8 mouse cellular contexts compared by ENCODE assay signal in the genomic region with DNA sequence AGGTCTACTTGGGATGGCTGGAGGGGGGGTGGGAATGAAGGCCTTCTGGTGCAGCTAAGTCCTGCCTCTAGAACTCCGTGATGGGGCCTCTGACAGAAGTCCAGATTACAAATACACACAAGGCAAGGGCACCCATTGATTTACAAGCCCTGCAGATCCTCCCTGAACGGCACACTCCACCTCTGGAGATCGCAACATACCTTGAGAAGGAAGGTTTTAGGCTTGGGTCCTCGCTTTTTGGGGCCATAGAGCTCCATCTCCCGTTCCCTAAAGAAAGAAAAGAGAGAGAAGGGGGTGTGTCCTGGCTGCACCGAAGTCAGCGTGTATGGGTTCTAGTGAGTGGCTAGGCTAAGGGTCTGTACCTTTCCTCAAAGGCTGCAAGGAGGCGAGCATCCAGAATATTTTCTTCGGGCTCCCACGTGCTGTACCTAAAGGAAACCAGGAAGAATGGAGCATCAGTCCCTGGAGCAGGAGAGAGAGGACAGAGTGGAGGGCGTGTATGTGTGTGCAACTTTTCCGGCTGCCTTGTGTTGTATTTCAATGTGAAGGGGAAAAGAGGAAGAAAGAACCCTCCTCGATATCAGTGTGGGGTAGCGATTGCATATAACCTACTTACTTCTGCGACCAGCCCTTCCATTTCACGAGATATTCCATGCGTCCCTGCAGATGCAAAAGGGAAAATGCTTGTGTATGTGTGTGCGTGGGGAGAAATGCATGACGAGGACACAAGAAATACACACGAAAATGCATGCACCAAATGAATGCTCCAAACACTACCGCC. TPM values are rescaled to one million over a fixed set of nuclear protein-coding genes. Genes with fewer than 3 reads are reported as not detected.
DNase-seq lines count a peak whose midpoint lies in the region; ATAC-seq and TF ChIP-seq lines count a peak whose summit lies in the region.

No protein-coding gene starts in this region.

- peak overlapping the region; percentile 100 for H3K4me2 ChIP-seq in limb, embryonic 14.5 days (replicated peaks; ENCODE audit: low read depth, low read length, severe bottlenecking)
- H3K4me2 ChIP-seq in stomach, embryonic 16.5 days (ENCODE audit: low read depth, low read length) = peak overlapping the region; percentile 89

- H3K36me3 ChIP-seq in thymus, adult 2 months (ENCODE audit: control insufficient read depth, insufficient read depth, low read length) = peaks cover 7% of the 10 kb centered on the region
- H3K36me3 ChIP-seq in limb, embryonic 14.5 days (ENCODE audit: control insufficient read depth, insufficient read depth, low read length) = peaks cover 9% of the 10 kb centered on the region
- H3K36me3 ChIP-seq in stomach, embryonic 16.5 days (ENCODE audit: control insufficient read depth, insufficient read depth, low read length) = no peaks in the 10 kb centered on the region

- H3K4me1 ChIP-seq in cerebellum, adult 2 months (ENCODE audit: control insufficient read depth, insufficient read depth, low read length) = peaks cover 15% of the 10 kb centered on the region
- H3K4me1 ChIP-seq in thymus, adult 2 months (replicated peaks; ENCODE audit: control insufficient read depth, insufficient read depth, low read length) = peaks cover 24% of the 10 kb centered on the region
- peaks cover 67% of the 10 kb centered on the region for H3K4me1 ChIP-seq in limb, embryonic 14.5 days (ENCODE audit: control insufficient read depth, insufficient read depth, low read length)
- H3K4me1 ChIP-seq in stomach, embryonic 16.5 days (ENCODE audit: control insufficient read depth, insufficient read depth, low read length) = peaks cover 45% of the 10 kb centered on the region

- no peaks in the 10 kb centered on the region for H3K9me3 ChIP-seq in limb, embryonic 14.5 days (ENCODE audit: control insufficient read depth, low read length)
- no peaks in the 10 kb centered on the region for H3K9me3 ChIP-seq in stomach, embryonic 16.5 days (replicated peaks; ENCODE audit: control insufficient read depth, low read length)

- peaks cover 9% of the 10 kb centered on the region; the same call in 1 of the 2 replicates for H3K27me3 ChIP-seq in cerebellum, adult 2 months (ENCODE audit: control insufficient read depth, insufficient read depth, low read length)
- peaks cover 32% of the 10 kb centered on the region for H3K27me3 ChIP-seq in thymus, adult 2 months (ENCODE audit: control insufficient read depth, insufficient read depth, low read length)
- H3K27me3 ChIP-seq in limb, embryonic 14.5 days (ENCODE audit: control insufficient read depth, insufficient read depth, low read length) = peaks cover 55% of the 10 kb centered on the region
- peaks cover 72% of the 10 kb centered on the region for H3K27me3 ChIP-seq in stomach, embryonic 16.5 days (ENCODE audit: control insufficient read depth, insufficient read depth, low read length)

- H3K27ac ChIP-seq in cerebellum, adult 2 months (ENCODE audit: insufficient read depth, low read length) = peak overlapping the region; percentile 95
- H3K27ac ChIP-seq in thymus, adult 2 months (ENCODE audit: control insufficient read depth, insufficient read depth, low read length) = no peak overlapping the region
- peak overlapping the region; percentile 78; the same call in 1 of the 2 replicates for H3K27ac ChIP-seq in limb, embryonic 14.5 days (replicated peaks; ENCODE audit: low read depth, low read length)
- peak overlapping the region; percentile 70; the same call in 1 of the 2 replicates for H3K27ac ChIP-seq in stomach, embryonic 16.5 days (ENCODE audit: low read length)

- ATAC-seq in limb, embryonic 14.5 days (ENCODE audit: low FRiP score, low read depth) = no peak
- ATAC-seq in stomach, embryonic 16.5 days (ENCODE audit: insufficient read depth, low FRiP score) = no peak

- no peak for TF ChIP-seq CTCF in cerebellum, adult 2 months (IDR thresholded peaks at IDR 0.05; ENCODE audit: borderline replicate concordance, insufficient read depth, low read depth, low read length)
- no peak for TF ChIP-seq CTCF in thymus, adult 2 months (IDR thresholded peaks at IDR 0.05; ENCODE audit: borderline replicate concordance, control insufficient read depth, extremely low read depth, insufficient read depth, low read length, poor library complexity)

- 15% methylated on average over 21 of the region's 21 CpGs for WGBS in cerebellum, adult 2 months
- 22% methylated on average over 21 of the region's 21 CpGs for WGBS in thymus, adult 2 months
- WGBS in limb, embryonic 14.5 days = 8% methylated on average over 21 of the region's 21 CpGs
- WGBS in stomach, embryonic 16.5 days = 18% methylated on average over 21 of the region's 21 CpGs

- H3K4me3 ChIP-seq in cerebellum, adult 2 months (replicated peaks; ENCODE audit: insufficient read depth, low read depth, low read length) = peak overlapping the region; percentile 96
- peak overlapping the region; percentile 77 for H3K4me3 ChIP-seq in thymus, adult 2 months (ENCODE audit: control insufficient read depth, insufficient read depth, low read length)
- peak overlapping the region; percentile 77 for H3K4me3 ChIP-seq in limb, embryonic 14.5 days (replicated peaks; ENCODE audit: low read length)
- H3K4me3 ChIP-seq in stomach, embryonic 16.5 days (replicated peaks; ENCODE audit: low read length) = peak overlapping the region; percentile 72

- no peak for DNase-seq in cerebellum, adult 2 months
- DNase-seq in cerebellum, adult 18-20 months = no peak
- DNase-seq in thymus, adult 2 months = no peak
- DNase-seq in thymus, postnatal 25 days = no peak
- DNase-seq in limb, embryonic 14.5 days (ENCODE audit: low spot score) = no peak
- DNase-seq in gastrocnemius, adult 18-20 months (ENCODE audit: low spot score) = no peak
- DNase-seq in kidney, postnatal 4 days = no peak

- no peak for TF ChIP-seq POLR2A in cerebellum, adult 2 months (IDR thresholded peaks at IDR 0.05; ENCODE audit: borderline replicate concordance, insufficient read depth, low read length)
- TF ChIP-seq POLR2A in thymus, adult 2 months (IDR thresholded peaks at IDR 0.05; ENCODE audit: control insufficient read depth, extremely low read depth, insufficient read depth, low read length, poor library complexity) = no peak
- no peak for TF ChIP-seq POLR2A in limb, embryonic 14.5 days (IDR thresholded peaks at IDR 0.05; ENCODE audit: borderline replicate concordance, extremely low read depth, insufficient read depth, insufficient read length)

- H3K9ac ChIP-seq in limb, embryonic 14.5 days (ENCODE audit: low read depth, low read length, severe bottlenecking) = peak overlapping the region; percentile 78
- peak overlapping the region; percentile 84 for H3K9ac ChIP-seq in stomach, embryonic 16.5 days (ENCODE audit: low read length)

RNA-seq across cellular contexts. Expression of gene Cbx8, which starts 0.8 kb away (rescaled TPM):
- 8.7 and 10.5 TPM in 2 replicates for polyA plus RNA-seq in cerebellum, adult 2 months (2012; rRNA removed)
- 8.1 and 8.2 TPM in 2 replicates for polyA plus RNA-seq in thymus, adult 2 months (2012; rRNA removed)
- 6.9 and 7.2 TPM in 2 replicates for polyA plus RNA-seq in limb, embryonic 14.5 days (2012; rRNA removed)
- 10.1 and 12.6 TPM in 2 replicates for polyA plus RNA-seq in limb, embryonic 14.5 days (2014; fragmentation: Nextera tagmentation; extraction: Ambion mirVana)
- polyA plus RNA-seq in stomach, embryonic 16.5 days (2015; fragmentation: Nextera tagmentation; extraction: Ambion mirVana) = 5.8 and 6.4 TPM in 2 replicates
- 1 to 10 TPM; 2.6 to 3.5 TPM for total RNA-seq in gastrocnemius, adult 18-20 months (2021)

RNA-seq across cellular contexts. Expression of gene Cbx2, which starts 17.2 kb away (rescaled TPM):
- polyA plus RNA-seq in cerebellum, adult 2 months (2012; rRNA removed) = 4.1 and 4.6 TPM in 2 replicates
- 20.6 and 22.5 TPM in 2 replicates for polyA plus RNA-seq in thymus, adult 2 months (2012; rRNA removed)
- 35.7 and 40.4 TPM in 2 replicates for polyA plus RNA-seq in limb, embryonic 14.5 days (2012; rRNA removed)
- 29.1 and 35.5 TPM in 2 replicates for polyA plus RNA-seq in limb, embryonic 14.5 days (2014; fragmentation: Nextera tagmentation; extraction: Ambion mirVana)
- 15.2 and 16.5 TPM in 2 replicates for polyA plus RNA-seq in stomach, embryonic 16.5 days (2015; fragmentation: Nextera tagmentation; extraction: Ambion mirVana)
- 1 to 10 TPM in 1 of 2 experiments, under 1 TPM in 1; 0.85 to 1.0 TPM for total RNA-seq in gastrocnemius, adult 18-20 months (2021)

RNA-seq across cellular contexts. Expression of gene Cbx4, which starts 46.1 kb away (rescaled TPM):
- polyA plus RNA-seq in cerebellum, adult 2 months (2012; rRNA removed) = 50.1 and 57.6 TPM in 2 replicates
- 54.7 and 56.8 TPM in 2 replicates for polyA plus RNA-seq in thymus, adult 2 months (2012; rRNA removed)
- 23.1 and 24.3 TPM in 2 replicates for polyA plus RNA-seq in limb, embryonic 14.5 days (2012; rRNA removed)
- polyA plus RNA-seq in limb, embryonic 14.5 days (2014; fragmentation: Nextera tagmentation; extraction: Ambion mirVana) = 10.9 and 11.4 TPM in 2 replicates
- polyA plus RNA-seq in stomach, embryonic 16.5 days (2015; fragmentation: Nextera tagmentation; extraction: Ambion mirVana) = 8.5 and 10.1 TPM in 2 replicates
- 1 to 10 TPM; 1.6 to 2.5 TPM for total RNA-seq in gastrocnemius, adult 18-20 months (2021)

RNA-seq across cellular contexts. Expression of gene Enpp7, which starts 51.9 kb away (rescaled TPM):
- not detected in 2 replicates for polyA plus RNA-seq in cerebellum, adult 2 months (2012; rRNA removed)
- polyA plus RNA-seq in thymus, adult 2 months (2012; rRNA removed) = 0.11 and 0.17 TPM in 2 replicates
- polyA plus RNA-seq in limb, embryonic 14.5 days (2012; rRNA removed) = 0.05 and 0.08 TPM in 2 replicates
- not detected in 2 replicates for polyA plus RNA-seq in limb, embryonic 14.5 days (2014; fragmentation: Nextera tagmentation; extraction: Ambion mirVana)
- not detected in 2 replicates for polyA plus RNA-seq in stomach, embryonic 16.5 days (2015; fragmentation: Nextera tagmentation; extraction: Ambion mirVana)
- not detected for total RNA-seq in gastrocnemius, adult 18-20 months (2021)
